Mouse (Mus musculus) ES-E14 (cell line): Measurements from ENCODE around the gene Zg16.

Experiments
- MAFK ChIP-seq: IDR thresholded peaks from 2 replicates; pipeline ENCODE4 v1.6.1; 2014; ENCODE audit warnings: mild to moderate bottlenecking, low read depth, low read length, inconsistent platforms; ENCODE audit not compliant: insufficient read depth
- ZC3H11A ChIP-seq: IDR thresholded peaks from 2 replicates; pipeline ENCODE4 v1.6.1; 2012; ENCODE audit warnings: low read depth, mild to moderate bottlenecking, inconsistent platforms, low read length, borderline replicate concordance

GRCm38 (mm10) chr7:127098521-127098920 lies 11.4 kb upstream of the Zg16 start:
- no peak for TF ChIP-seq MAFK
- no peak for TF ChIP-seq ZC3H11A
